Mouse (Mus musculus) WW6 (cell line): ENCODE measurements at regions not wholly inside any gene's neighbourhood (a gene's known extent, or its start where the extent isn't known, plus 50 kb on each side); places are given as distances from the start of the nearest gene placed in this dataset.

Source experiments
- DNase-seq: peaks from one replicate; pipeline ENCODE4 v3.0.0-alpha.2; 2013; ENCODE audit warnings: low read depth, low spot score

GRCm38 (mm10) chr15:36945309-36945708, 62.3 kb downstream of the Zfp706 start:
- DNase-seq = no peak

- no peak for DNase-seq
These were observed 62.9 kb downstream of the Zfp706 start for GRCm38 (mm10) chr15:36944556-36945171.

- DNase-seq = no peak
These were observed 64.0 kb downstream of the Zfp706 start for GRCm38 (mm10) chr15:36943492-36944112.

DNA sequence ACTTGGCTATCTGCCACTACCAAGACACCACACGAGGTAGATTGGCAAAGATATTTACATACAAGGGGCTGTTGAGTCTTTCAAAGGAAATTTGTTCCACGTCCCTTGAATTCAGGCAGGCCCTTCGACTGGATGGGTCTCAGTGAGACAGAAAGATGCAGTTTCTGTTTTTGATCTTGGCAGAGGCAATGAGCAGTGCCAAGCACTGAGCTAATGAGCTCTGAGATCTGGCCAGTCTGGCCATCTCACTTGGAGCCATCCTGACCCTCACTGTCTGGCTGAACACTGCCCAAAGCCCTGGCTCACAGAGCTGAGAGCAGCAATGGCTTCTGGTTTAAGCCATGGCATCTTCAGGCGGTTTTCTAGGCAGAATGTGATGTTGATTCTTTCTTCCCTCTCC, 65.3 kb downstream of the Zfp706 start:
- no peak for DNase-seq

GRCm38 (mm10) chr15:36941741-36942140, 65.8 kb downstream of the Zfp706 start:
- no peak for DNase-seq

DNA sequence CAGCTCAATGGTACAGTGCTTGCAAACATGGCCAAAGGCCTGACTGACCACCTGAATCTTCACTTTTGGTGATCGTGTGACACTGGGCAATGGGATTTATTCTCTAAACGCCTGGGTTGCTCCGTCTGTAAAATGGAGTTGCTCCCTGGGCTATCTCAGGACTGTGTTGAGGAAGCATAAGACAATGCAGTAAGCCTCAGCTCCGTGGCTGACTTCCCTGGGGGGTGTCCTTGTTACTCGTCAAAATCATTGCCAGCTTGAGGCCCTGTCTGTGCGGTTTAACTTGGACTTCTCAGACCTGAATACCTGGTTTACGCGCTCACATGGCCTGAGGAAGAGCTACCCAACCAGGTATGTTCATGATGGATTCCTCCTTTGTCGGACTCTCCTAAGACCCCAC, 68.0 kb downstream of the Zfp706 start:
- DNase-seq = no peak

- DNase-seq = no peak
These were observed 68.4 kb downstream of the Zfp706 start for GRCm38 (mm10) chr15:36939153-36939552.

- DNase-seq = peak; percentile 83
These were observed 68.9 kb downstream of the Zfp706 start for GRCm38 (mm10) chr15:36938511-36939150.

DNA sequence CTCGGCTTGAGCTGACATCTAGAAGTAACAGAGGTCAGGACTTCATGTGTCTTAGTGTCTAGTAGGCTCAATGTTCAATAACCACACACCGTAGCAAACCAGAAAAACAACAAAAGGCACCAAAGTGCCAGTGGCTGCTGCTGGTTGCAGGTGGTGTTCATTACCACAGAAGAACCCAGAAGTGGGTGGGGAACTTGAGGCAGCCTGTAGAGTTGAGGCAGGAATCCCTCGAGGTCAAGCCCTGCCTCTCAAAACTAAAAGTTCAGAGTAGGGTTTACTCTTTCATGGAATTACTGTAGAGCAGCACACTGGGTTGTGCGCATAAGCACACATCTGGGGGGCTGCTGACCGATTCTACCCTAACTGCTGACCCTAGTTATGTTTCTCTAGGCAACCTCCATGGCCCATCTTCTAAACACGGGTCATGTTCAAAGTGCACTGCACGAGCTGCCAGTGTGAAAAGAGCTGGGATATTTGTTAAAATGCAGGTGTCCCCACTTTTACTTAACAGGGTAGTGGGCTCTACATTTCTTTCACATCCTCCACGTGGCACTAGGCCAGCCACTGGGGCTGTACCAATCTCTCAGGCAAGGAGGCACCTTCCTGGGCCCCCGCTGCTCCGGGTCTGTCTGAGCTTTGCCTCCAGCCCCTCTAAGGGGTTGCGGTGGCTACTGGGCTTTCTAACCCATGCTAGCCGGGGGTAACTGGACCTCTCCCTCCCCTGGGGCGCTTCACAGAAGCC, 69.6 kb downstream of the Zfp706 start:
- no peak for DNase-seq

- no peak for DNase-seq
These were observed 70.4 kb downstream of the Zfp706 start for GRCm38 (mm10) chr15:36937067-36937657.

DNA sequence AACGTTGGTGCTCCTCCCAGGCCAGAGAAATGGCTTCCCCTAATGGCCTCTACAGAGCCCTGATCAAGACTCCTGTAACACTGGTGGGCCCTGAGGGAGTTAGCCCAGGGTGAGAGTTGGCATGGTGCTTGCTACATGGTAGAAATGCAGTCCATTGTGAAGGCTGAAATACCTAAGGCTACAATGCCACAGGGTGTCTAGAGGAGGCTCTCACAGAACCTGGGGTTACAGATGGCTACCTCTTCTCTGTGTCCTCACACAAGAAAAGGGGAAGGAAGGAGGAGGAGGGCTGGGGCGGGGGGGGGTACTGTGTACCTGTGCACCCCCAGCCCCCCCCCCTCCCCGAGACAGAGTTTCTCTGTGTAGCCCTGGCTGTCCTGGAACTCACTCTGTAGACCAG, 72.8 kb downstream of the Zfp706 start:
- no peak for DNase-seq

- DNase-seq = no peak
These were observed 74.0 kb downstream of the Zfp706 start for GRCm38 (mm10) chr15:36933581-36933991.

DNA sequence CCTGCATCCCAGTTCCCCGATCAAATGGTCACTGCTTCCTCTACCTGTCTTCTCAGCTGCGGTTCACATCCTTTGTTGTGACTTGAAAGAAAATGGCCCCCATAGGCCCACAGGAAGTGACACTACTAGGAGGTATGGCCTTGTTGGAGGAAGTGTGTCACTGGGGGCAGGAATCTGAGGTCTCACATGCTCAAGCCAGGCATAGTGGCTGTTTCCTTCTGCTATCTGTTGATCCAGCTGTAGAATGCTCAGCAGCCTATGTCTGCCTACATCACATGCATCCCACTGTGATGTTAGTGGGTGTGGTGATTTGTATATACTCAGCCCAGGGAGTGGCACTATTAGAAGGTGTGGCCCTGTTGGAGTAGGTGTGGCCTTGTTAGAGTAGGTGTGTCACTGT, 76.1 kb downstream of the Zfp706 start:
- no peak for DNase-seq

- DNase-seq = no peak
These were observed 77.1 kb downstream of the Zfp706 start for GRCm38 (mm10) chr15:36930433-36930832.

GRCm38 (mm10) chr15:36929786-36930185, 77.8 kb downstream of the Zfp706 start:
- DNase-seq = no peak

- DNase-seq = no peak
These were observed 78.5 kb downstream of the Zfp706 start for GRCm38 (mm10) chr15:36929088-36929487.

GRCm38 (mm10) chr15:36928678-36929077, 78.9 kb downstream of the Zfp706 start:
- no peak for DNase-seq

GRCm38 (mm10) chr15:36927436-36927835, 80.1 kb downstream of the Zfp706 start:
- no peak for DNase-seq

- DNase-seq = no peak
These were observed 83.4 kb downstream of the Zfp706 start for GRCm38 (mm10) chr15:36924171-36924570.

DNA sequence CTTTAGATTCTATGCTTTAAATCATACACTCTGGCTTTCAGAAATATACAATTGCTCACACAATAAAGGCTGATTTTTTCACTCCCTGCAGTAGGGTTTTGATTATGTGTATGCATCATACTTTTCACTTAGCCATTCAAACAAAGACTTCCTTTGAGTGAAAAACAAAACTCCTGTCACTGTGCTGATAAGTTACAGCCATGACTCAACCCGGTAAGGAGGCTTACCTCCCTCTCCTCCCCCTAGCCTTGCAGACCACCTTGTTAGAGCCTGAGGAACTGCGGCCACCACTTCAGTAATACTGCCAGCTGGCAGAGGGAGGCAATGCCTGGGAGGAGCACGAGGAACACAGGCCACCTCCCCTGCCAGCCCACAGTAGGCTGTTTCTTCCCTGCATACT, 86.2 kb downstream of the Zfp706 start:
- no peak for DNase-seq

DNA sequence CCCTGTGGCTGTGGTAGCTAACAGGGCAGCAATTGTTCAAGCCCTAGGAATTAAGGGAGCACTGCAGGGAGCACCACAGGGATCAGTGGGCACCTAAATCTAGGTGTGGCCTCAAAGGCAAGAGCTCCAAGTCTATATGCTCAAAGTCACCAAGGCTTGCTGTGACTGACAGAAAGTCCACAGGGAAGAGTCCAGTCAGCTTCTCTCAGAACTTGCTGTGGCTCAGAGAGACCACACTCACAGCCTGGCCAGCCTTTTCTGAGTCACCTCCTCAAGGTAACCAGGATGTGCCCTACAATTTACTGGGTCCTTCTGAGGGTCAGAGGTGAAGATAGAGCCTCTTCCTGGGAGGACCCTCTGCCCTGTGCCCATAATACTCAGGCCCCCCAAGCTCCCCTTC, 86.7 kb downstream of the Zfp706 start:
- no peak for DNase-seq

DNA sequence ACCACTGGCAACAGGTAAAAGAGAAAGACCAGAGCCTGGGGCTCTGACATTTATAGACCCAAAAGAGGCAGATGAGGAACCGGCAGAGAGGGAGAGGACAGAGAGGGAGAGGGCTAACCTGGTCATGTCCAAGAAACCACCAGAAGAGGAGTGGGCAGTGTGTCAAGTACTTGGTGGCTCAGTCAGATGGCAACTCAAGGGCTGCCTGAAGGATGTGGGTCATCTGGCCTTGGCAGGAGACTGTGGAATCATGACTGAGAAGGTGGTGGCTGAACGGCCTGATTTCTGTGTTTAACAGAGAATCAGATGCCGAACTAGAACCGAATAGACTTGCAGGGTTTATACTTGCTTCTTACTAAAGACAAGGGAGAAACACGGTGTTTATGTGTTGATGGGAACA, 87.9 kb downstream of the Zfp706 start:
- no peak for DNase-seq
